Mouse (Mus musculus) embryonic fibroblast, embryonic 13.5 days (primary cell): Measurements from ENCODE around the gene Olfr1412. TPM values are rescaled to one million over a fixed set of nuclear protein-coding genes. Genes with fewer than 3 reads are reported as not detected.

Experiments used
- H3K27ac ChIP-seq: 2 replicates; pipeline ENCODE4 v1.5.1; 2012; ENCODE audit warnings: low read length, control low read depth, inconsistent platforms; ENCODE audit not compliant: insufficient read depth
- H3K4me1 ChIP-seq: 2 replicates; pipeline ENCODE4 v1.6.1; 2011; ENCODE audit warnings: low read length; ENCODE audit not compliant: control insufficient read depth, insufficient read depth
- H3K4me3 ChIP-seq: 2 replicates; pipeline ENCODE4 v1.5.1; 2011; ENCODE audit warnings: mild to moderate bottlenecking, control low read depth, low read length; ENCODE audit not compliant: insufficient read depth
- CTCF ChIP-seq: IDR thresholded peaks from 2 replicates; pipeline ENCODE4 v1.5.1; 2011; ENCODE audit warnings: mild to moderate bottlenecking, control low read depth, low read length, moderate library complexity, borderline replicate concordance; ENCODE audit not compliant: insufficient read depth
- POLR2A ChIP-seq: IDR thresholded peaks from 2 replicates; pipeline ENCODE4 v1.6.1; 2011; ENCODE audit warnings: low read depth, mild to moderate bottlenecking, control low read depth, low read length, moderate library complexity
- polyA plus RNA-seq: library from polyadenylated mRNA; stranded (reverse); fragments of >200 nt; gene quantifications from 2 replicates; pipeline ENCODE4 v1.2.4, GENCODE M21; 2011; ENCODE audit warnings: low read depth; ENCODE audit not compliant: missing spikeins, insufficient read length

The Olfr1412 gene
- polyA plus RNA-seq, 1 experiment: not detected

- H3K4me1 ChIP-seq: peaks cover 2% of the 10 kb centered on the region; the same call in 1 of the 2 replicates
- H3K27ac ChIP-seq: no peak overlapping the region
- H3K4me3 ChIP-seq: no peak overlapping the region
- TF ChIP-seq POLR2A: no peak
- TF ChIP-seq CTCF: no peak
These were observed 28.9 kb downstream of the Olfr1412 start for GRCm38 (mm10) chr1:92614516-92614915.

GRCm38 (mm10) chr1:92616046-92616445 lies 30.5 kb downstream of the Olfr1412 start:
- peaks cover 2% of the 10 kb centered on the region; the same call in 1 of the 2 replicates for H3K4me1 ChIP-seq
- TF ChIP-seq CTCF (no peak), POLR2A (no peak)
- H3K4me3 ChIP-seq: no peak overlapping the region
- H3K27ac ChIP-seq: no peak overlapping the region

GRCm38 (mm10) chr1:92617488-92617887 lies 31.9 kb downstream of the Olfr1412 start, which contains the start of gene Olfr12:
Gene Olfr12 (plus strand): TSS chr1:92617788.
- peaks cover 2% of the 10 kb centered on the region; the same call in 1 of the 2 replicates for H3K4me1 ChIP-seq
- H3K4me3 ChIP-seq: no peak within 1 kb of the TSS
- TF ChIP-seq POLR2A: no peak
- no peak for TF ChIP-seq CTCF
- no peak within 1 kb of the TSS for H3K27ac ChIP-seq

- H3K4me1 ChIP-seq: peaks cover 2% of the 10 kb centered on the region; the same call in 1 of the 2 replicates
- no peak overlapping the region for H3K4me3 ChIP-seq
- TF ChIP-seq POLR2A: no peak
- no peak for TF ChIP-seq CTCF
- no peak overlapping the region for H3K27ac ChIP-seq
These were observed 32.8 kb downstream of the Olfr1412 start for GRCm38 (mm10) chr1:92618360-92618759.

GRCm38 (mm10) chr1:92628227-92628626 lies 42.6 kb downstream of the Olfr1412 start:
- no peaks in the 10 kb centered on the region for H3K4me1 ChIP-seq
- H3K4me3 ChIP-seq: no peak overlapping the region
- no peak for TF ChIP-seq POLR2A
- no peak for TF ChIP-seq CTCF
- no peak overlapping the region for H3K27ac ChIP-seq

GRCm38 (mm10) chr1:92632196-92632595 lies 46.6 kb downstream of the Olfr1412 start:
- TF ChIP-seq CTCF: no peak
- TF ChIP-seq POLR2A: no peak
- H3K4me1 ChIP-seq: no peaks in the 10 kb centered on the region
- no peak overlapping the region for H3K4me3 ChIP-seq
- no peak overlapping the region for H3K27ac ChIP-seq

GRCm38 (mm10) chr1:92632948-92633347 lies 47.4 kb downstream of the Olfr1412 start:
- TF ChIP-seq CTCF (no peak), POLR2A (no peak)
- no peaks in the 10 kb centered on the region for H3K4me1 ChIP-seq
- H3K27ac ChIP-seq: no peak overlapping the region
- no peak overlapping the region for H3K4me3 ChIP-seq

- Histone ChIP-seq H3K4me3 (no peak overlapping the region), H3K27ac (no peak overlapping the region), H3K4me1 (no peaks in the 10 kb centered on the region)
- TF ChIP-seq CTCF (no peak), POLR2A (no peak)
These were observed 48.1 kb downstream of the Olfr1412 start for GRCm38 (mm10) chr1:92633726-92634125.

GRCm38 (mm10) chr1:92634569-92634968 lies 49.0 kb downstream of the Olfr1412 start:
- peak overlapping the region; percentile 63 for H3K27ac ChIP-seq
- H3K4me3 ChIP-seq: no peak overlapping the region
- TF ChIP-seq POLR2A: no peak
- TF ChIP-seq CTCF: no peak
- H3K4me1 ChIP-seq: no peaks in the 10 kb centered on the region

- TF ChIP-seq CTCF (no peak), POLR2A (no peak)
- H3K27ac ChIP-seq: peak overlapping the region; percentile 87
These were observed 49.5 kb downstream of the Olfr1412 start for GRCm38 (mm10) chr1:92634976-92635599.

More at GRCm38 (mm10) chr1:92634976-92635599, 49.5 kb downstream of the Olfr1412 start:
- H3K4me1 ChIP-seq: no peaks in the 10 kb centered on the region
- no peak overlapping the region for H3K4me3 ChIP-seq
